Mouse (Mus musculus): ENCODE results near the gene Zbtb12.

- TF ChIP-seq CTCF (IDR thresholded peaks at IDR 0.05; ENCODE audit: borderline replicate concordance, control insufficient read depth, extremely low read depth, insufficient read depth, low read length, poor library complexity), result no peak
- no peak for TF ChIP-seq POLR2A (IDR thresholded peaks at IDR 0.05; ENCODE audit: control insufficient read depth, extremely low read depth, insufficient read depth, low read length, poor library complexity)
Measured at GRCm38 (mm10) chr17:34917188-34917587, 37.9 kb downstream of the Zbtb12 start.
